Mouse (Mus musculus): Measurements from ENCODE around the gene Krtap3-2.

DNA sequence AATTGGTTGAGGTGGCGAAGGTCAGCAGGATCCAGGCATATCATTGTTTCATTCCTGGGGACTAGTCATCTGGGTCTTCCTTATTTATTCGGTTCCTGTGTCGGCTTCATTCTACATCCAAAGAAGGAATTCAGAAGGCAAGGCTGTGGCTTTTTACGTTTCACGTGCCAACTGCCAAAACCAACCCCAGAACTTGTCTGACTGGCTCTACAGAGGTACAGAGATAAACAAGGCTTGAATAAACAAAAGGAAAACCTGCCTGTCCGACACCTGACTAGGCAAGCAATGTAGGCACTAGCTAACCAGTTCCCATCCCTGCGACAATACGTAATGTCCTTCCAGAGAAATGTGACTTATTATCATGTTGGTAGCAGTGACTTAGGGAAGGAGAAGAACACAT is 42.6 kb downstream of the Krtap3-2 start:
- TF ChIP-seq CTCF (IDR thresholded peaks at IDR 0.05; ENCODE audit: low read depth) (no peak), EP300 (IDR thresholded peaks at IDR 0.05; ENCODE audit: low read depth) (no peak)

Measured in liver, postnatal 0 days (tissue).